Mouse (Mus musculus): Measurements from ENCODE around the gene Gramd4. TPM values are rescaled to one million over a fixed set of nuclear protein-coding genes. Genes with fewer than 3 reads are reported as not detected.

Gene Gramd4
- polyA plus RNA-seq, 1 experiment from 2014 or later = 1.2 TPM

GRCm38 (mm10) chr15:86058394-86058915 lies 960 bp downstream of the Gramd4 start:
- H3K4me3 ChIP-seq (ENCODE audit: inconsistent target) = peak overlapping the region; percentile 15; the same call in 1 of the 2 replicates
- H3K36me3 ChIP-seq (ENCODE audit: inconsistent target) = no peaks in the 10 kb centered on the region
- 0% methylated on average over 48 of the region's 70 CpGs for WGBS (ENCODE audit: missing documents)
- no peak overlapping the region for H3K27ac ChIP-seq
- H3K79me2 ChIP-seq (ENCODE audit: inconsistent target) = no peaks in the 10 kb centered on the region

- Histone ChIP-seq H3K27ac (no peak overlapping the region), H3K4me3 (ENCODE audit: inconsistent target) (peak overlapping the region; percentile 19; the same call in 1 of the 2 replicates), H3K36me3 (ENCODE audit: inconsistent target) (no peaks in the 10 kb centered on the region), H3K79me2 (ENCODE audit: inconsistent target) (no peaks in the 10 kb centered on the region)
- WGBS (ENCODE audit: missing documents) = 2% methylated on average over 45 of the region's 49 CpGs
Measured at GRCm38 (mm10) chr15:86058931-86059834, 1.7 kb downstream of the Gramd4 start.

- no peak overlapping the region for H3K4me3 ChIP-seq (ENCODE audit: inconsistent target)
- H3K27ac ChIP-seq = no peak overlapping the region
- H3K79me2 ChIP-seq (ENCODE audit: inconsistent target) = no peaks in the 10 kb centered on the region
- 60% methylated on average over 7 of the region's 7 CpGs for WGBS (ENCODE audit: missing documents)
- no peaks in the 10 kb centered on the region for H3K36me3 ChIP-seq (ENCODE audit: inconsistent target)
Measured at GRCm38 (mm10) chr15:86059835-86060380, 2.4 kb downstream of the Gramd4 start.

- no peak overlapping the region for H3K27ac ChIP-seq
- no peak overlapping the region for H3K4me3 ChIP-seq (ENCODE audit: inconsistent target)
- 91% methylated on average over 12 of the region's 12 CpGs for WGBS (ENCODE audit: missing documents)
- no peaks in the 10 kb centered on the region for H3K79me2 ChIP-seq (ENCODE audit: inconsistent target)
- no peaks in the 10 kb centered on the region for H3K36me3 ChIP-seq (ENCODE audit: inconsistent target)
Measured at GRCm38 (mm10) chr15:86060581-86060980, 3.1 kb downstream of the Gramd4 start.

- H3K79me2 ChIP-seq (ENCODE audit: inconsistent target) = no peaks in the 10 kb centered on the region
- no peaks in the 10 kb centered on the region for H3K36me3 ChIP-seq (ENCODE audit: inconsistent target)
- H3K27ac ChIP-seq = no peak overlapping the region
- 99% methylated on average over 7 of the region's 7 CpGs for WGBS (ENCODE audit: missing documents)
- no peak overlapping the region for H3K4me3 ChIP-seq (ENCODE audit: inconsistent target)
Measured at GRCm38 (mm10) chr15:86061221-86061620, 3.7 kb downstream of the Gramd4 start.

- WGBS (ENCODE audit: missing documents) = 75% methylated on average over 6 of the region's 6 CpGs
Measured at GRCm38 (mm10) chr15:86061848-86062481, 4.5 kb downstream of the Gramd4 start.

GRCm38 (mm10) chr15:86064191-86064849 lies 6.8 kb downstream of the Gramd4 start:
- Histone ChIP-seq H3K36me3 (ENCODE audit: inconsistent target) (no peaks in the 10 kb centered on the region), H3K27ac (no peak overlapping the region), H3K79me2 (ENCODE audit: inconsistent target) (no peaks in the 10 kb centered on the region), H3K4me3 (ENCODE audit: inconsistent target) (no peak overlapping the region)
- WGBS (ENCODE audit: missing documents) = 67% methylated on average over 8 of the region's 8 CpGs

More at GRCm38 (mm10) chr15:86061848-86062481, 4.5 kb downstream of the Gramd4 start:
- H3K36me3 ChIP-seq (ENCODE audit: inconsistent target) = no peaks in the 10 kb centered on the region
- H3K79me2 ChIP-seq (ENCODE audit: inconsistent target) = no peaks in the 10 kb centered on the region
- no peak overlapping the region for H3K4me3 ChIP-seq (ENCODE audit: inconsistent target)
- no peak overlapping the region for H3K27ac ChIP-seq

- no peak overlapping the region for H3K27ac ChIP-seq
- H3K36me3 ChIP-seq (ENCODE audit: inconsistent target) = no peaks in the 10 kb centered on the region
- no peaks in the 10 kb centered on the region for H3K79me2 ChIP-seq (ENCODE audit: inconsistent target)
- 74% methylated on average over 3 of the region's 3 CpGs for WGBS (ENCODE audit: missing documents)
- H3K4me3 ChIP-seq (ENCODE audit: inconsistent target) = no peak overlapping the region
Measured at GRCm38 (mm10) chr15:86064850-86065229, 7.3 kb downstream of the Gramd4 start.

- no peak overlapping the region for H3K27ac ChIP-seq
- no peaks in the 10 kb centered on the region for H3K36me3 ChIP-seq (ENCODE audit: inconsistent target)
- WGBS (ENCODE audit: missing documents) = 89% methylated on average over 3 of the region's 4 CpGs
- H3K4me3 ChIP-seq (ENCODE audit: inconsistent target) = no peak overlapping the region
- H3K79me2 ChIP-seq (ENCODE audit: inconsistent target) = no peaks in the 10 kb centered on the region
Measured at GRCm38 (mm10) chr15:86065367-86065766, 7.9 kb downstream of the Gramd4 start.

- Histone ChIP-seq H3K36me3 (ENCODE audit: inconsistent target) (no peaks in the 10 kb centered on the region), H3K27ac (no peak overlapping the region), H3K4me3 (ENCODE audit: inconsistent target) (no peak overlapping the region), H3K79me2 (ENCODE audit: inconsistent target) (no peaks in the 10 kb centered on the region)
- 36% methylated on average over 13 of the region's 14 CpGs for WGBS (ENCODE audit: missing documents)
Measured at GRCm38 (mm10) chr15:86066836-86067580, 9.5 kb downstream of the Gramd4 start.

GRCm38 (mm10) chr15:86067581-86067910 lies 10.1 kb downstream of the Gramd4 start:
- Histone ChIP-seq H3K27ac (0 out of 2 replicates have a peak overlapping the region, but pooled peaks have one; percentile 17), H3K36me3 (ENCODE audit: inconsistent target) (no peaks in the 10 kb centered on the region), H3K79me2 (ENCODE audit: inconsistent target) (no peaks in the 10 kb centered on the region), H3K4me3 (ENCODE audit: inconsistent target) (no peak overlapping the region)
- 9% methylated on average over 6 of the region's 6 CpGs for WGBS (ENCODE audit: missing documents)

GRCm38 (mm10) chr15:86067941-86068495 lies 10.5 kb downstream of the Gramd4 start:
- 0 out of 2 replicates have a peak overlapping the region, but pooled peaks have one; percentile 17 for H3K27ac ChIP-seq
- no peaks in the 10 kb centered on the region for H3K36me3 ChIP-seq (ENCODE audit: inconsistent target)
- no peak overlapping the region for H3K4me3 ChIP-seq (ENCODE audit: inconsistent target)
- no peaks in the 10 kb centered on the region for H3K79me2 ChIP-seq (ENCODE audit: inconsistent target)
- 100% methylated on average over 4 of the region's 4 CpGs for WGBS (ENCODE audit: missing documents)

- WGBS (ENCODE audit: missing documents) = 62% methylated on average over 10 of the region's 10 CpGs
- Histone ChIP-seq H3K4me3 (ENCODE audit: inconsistent target) (no peak overlapping the region), H3K27ac (no peak overlapping the region), H3K36me3 (ENCODE audit: inconsistent target) (no peaks in the 10 kb centered on the region), H3K79me2 (ENCODE audit: inconsistent target) (no peaks in the 10 kb centered on the region)
Measured at GRCm38 (mm10) chr15:86069011-86069791, 11.7 kb downstream of the Gramd4 start.
